20 mouse cellular contexts compared by ENCODE assay signal in the genomic region with DNA sequence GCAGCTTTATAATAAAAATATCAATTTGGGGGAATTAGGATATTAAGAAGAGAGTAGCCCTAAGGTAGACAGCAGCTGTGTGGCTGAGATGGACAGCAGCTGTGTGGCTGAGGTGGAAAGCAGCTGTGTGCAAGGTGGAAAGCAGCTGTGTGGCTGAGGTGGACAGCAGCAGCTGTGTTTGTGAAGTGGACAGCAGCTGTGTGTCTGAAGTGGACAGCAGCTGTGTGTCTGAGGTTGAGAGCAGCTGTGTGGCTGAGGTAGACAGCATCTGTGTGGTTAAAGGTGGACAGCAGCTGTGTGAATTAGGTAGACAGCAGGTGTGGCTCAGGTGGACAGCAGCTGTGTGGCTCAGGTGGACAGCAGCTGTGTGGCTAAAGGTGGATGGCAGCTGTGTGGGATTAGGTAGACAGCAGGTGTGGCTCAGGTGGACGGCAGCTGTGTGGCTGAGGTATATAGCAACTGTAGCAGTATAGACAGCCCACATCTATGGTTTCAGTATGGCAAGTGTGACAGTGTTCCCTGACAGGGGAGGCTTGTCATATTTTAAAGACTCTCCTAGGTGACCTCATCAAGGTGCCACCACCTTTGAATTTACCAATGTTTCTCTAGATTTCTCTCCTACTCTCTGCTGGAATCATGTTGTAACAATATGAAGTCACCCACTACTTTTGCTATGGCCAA. TPM values are rescaled to one million over a fixed set of nuclear protein-coding genes. Genes with fewer than 3 reads are reported as not detected.
DNase-seq lines count a peak whose midpoint lies in the region; ATAC-seq and TF ChIP-seq lines count a peak whose summit lies in the region.
"Had no signal": no experiment of that assay in that cellular context is flagged by ENCODE, and none has a peak within 500 bp of the region (broad histone marks: within the 10 kb centered on the region; RNA-seq: fewer than 3 reads in every experiment).

No protein-coding gene starts in this region.

- no peak overlapping the region for H3K27ac ChIP-seq in liver, embryonic 12.5 days
- H3K27ac ChIP-seq in liver, embryonic 11.5 days (ENCODE audit: low read depth, low read length) = no peak overlapping the region
- H3K27ac ChIP-seq in embryonic facial prominence, embryonic 10.5 days (replicated peaks) = no peak overlapping the region
- no peak overlapping the region for H3K27ac ChIP-seq in liver, embryonic 14.5 days
- no peak overlapping the region for H3K27ac ChIP-seq in stomach, postnatal 0 days (replicated peaks)
- H3K27ac ChIP-seq: embryonic facial prominence, embryonic 15.5 days; forebrain, embryonic 10.5 days; kidney, postnatal 0 days; layer of hippocampus, adult 2 months; midbrain, embryonic 13.5 days had no signal

- H3K27me3 ChIP-seq in liver, embryonic 12.5 days (replicated peaks) = no peaks in the 10 kb centered on the region
- no peaks in the 10 kb centered on the region for H3K27me3 ChIP-seq in liver, embryonic 11.5 days (replicated peaks; ENCODE audit: control insufficient read depth, insufficient read depth, low read length)
- no peaks in the 10 kb centered on the region for H3K27me3 ChIP-seq in embryonic facial prominence, embryonic 10.5 days (replicated peaks; ENCODE audit: low read depth, poor library complexity, severe bottlenecking)
- H3K27me3 ChIP-seq in liver, embryonic 14.5 days (ENCODE audit: control insufficient read depth, insufficient read depth, low read length) = no peaks in the 10 kb centered on the region
- no peaks in the 10 kb centered on the region for H3K27me3 ChIP-seq in stomach, postnatal 0 days (ENCODE audit: control insufficient read depth, insufficient read depth, low read length)
- H3K27me3 ChIP-seq: embryonic facial prominence, embryonic 15.5 days; midbrain, embryonic 13.5 days; Patski had no signal

- no peak for TF ChIP-seq EP300 in liver, embryonic 14.5 days (IDR thresholded peaks at IDR 0.05; ENCODE audit: low read depth)
- TF ChIP-seq EP300 in stomach, postnatal 0 days (optimal IDR thresholded peaks at IDR 0.05) = no peak

- no peak for TF ChIP-seq CTCF in liver, embryonic 14.5 days (IDR thresholded peaks at IDR 0.05; ENCODE audit: low read depth)
- TF ChIP-seq CTCF in stomach, postnatal 0 days (IDR thresholded peaks at IDR 0.05; ENCODE audit: low read depth) = no peak

- no peak overlapping the region for H3K4me2 ChIP-seq in liver, embryonic 12.5 days
- H3K4me2 ChIP-seq in liver, embryonic 11.5 days = no peak overlapping the region
- H3K4me2 ChIP-seq in liver, embryonic 14.5 days (ENCODE audit: low read depth) = no peak overlapping the region
- H3K4me2 ChIP-seq in stomach, postnatal 0 days (replicated peaks; ENCODE audit: low read depth) = no peak overlapping the region
- H3K4me2 ChIP-seq: embryonic facial prominence, embryonic 15.5 days; lung, embryonic 14.5 days; midbrain, embryonic 13.5 days had no signal

- no peak overlapping the region for H3K4me3 ChIP-seq in liver, embryonic 12.5 days
- no peak overlapping the region for H3K4me3 ChIP-seq in liver, embryonic 11.5 days (ENCODE audit: low read depth, low read length)
- no peak overlapping the region for H3K4me3 ChIP-seq in embryonic facial prominence, embryonic 10.5 days
- H3K4me3 ChIP-seq in liver, embryonic 14.5 days (ENCODE audit: insufficient read depth in 1 of 2, low read depth in 2 of 2, low read length in 2 of 2) = no peak overlapping the region
- H3K4me3 ChIP-seq in stomach, postnatal 0 days (ENCODE audit: low read depth, low read length) = no peak overlapping the region
- H3K4me3 ChIP-seq: embryonic facial prominence, embryonic 15.5 days; forebrain, embryonic 10.5 days; layer of hippocampus, adult 2 months; midbrain, embryonic 13.5 days had no signal

- no peaks in the 10 kb centered on the region for H3K36me3 ChIP-seq in liver, embryonic 12.5 days
- no peaks in the 10 kb centered on the region for H3K36me3 ChIP-seq in liver, embryonic 11.5 days (ENCODE audit: control insufficient read depth, insufficient read depth, low read length)
- no peaks in the 10 kb centered on the region for H3K36me3 ChIP-seq in embryonic facial prominence, embryonic 10.5 days (replicated peaks)
- no peaks in the 10 kb centered on the region for H3K36me3 ChIP-seq in liver, embryonic 14.5 days (replicated peaks; ENCODE audit: control insufficient read depth, insufficient read depth, low read depth)
- no peaks in the 10 kb centered on the region for H3K36me3 ChIP-seq in stomach, postnatal 0 days (ENCODE audit: control insufficient read depth, insufficient read depth, low read length)
- H3K36me3 ChIP-seq: embryonic facial prominence, embryonic 15.5 days; forebrain, embryonic 10.5 days; midbrain, embryonic 13.5 days had no signal

- 64% methylated on average over 1 of the region's 1 CpGs for WGBS in liver, embryonic 12.5 days (ENCODE audit: insufficient replicate concordance)
- WGBS in liver, embryonic 11.5 days = 71% methylated on average over 1 of the region's 1 CpGs
- 82% methylated on average over 1 of the region's 1 CpGs for WGBS in embryonic facial prominence, embryonic 10.5 days
- WGBS in liver, embryonic 14.5 days (ENCODE audit: insufficient replicate concordance) = 67% methylated on average over 1 of the region's 1 CpGs
- 70% methylated on average over 1 of the region's 1 CpGs for WGBS in stomach, postnatal 0 days

- H3K9ac ChIP-seq in liver, embryonic 12.5 days = no peak overlapping the region
- H3K9ac ChIP-seq in liver, embryonic 11.5 days (ENCODE audit: low read depth, low read length) = no peak overlapping the region
- no peak overlapping the region for H3K9ac ChIP-seq in liver, embryonic 14.5 days (replicated peaks)
- no peak overlapping the region for H3K9ac ChIP-seq in stomach, postnatal 0 days (ENCODE audit: low read length)
- H3K9ac ChIP-seq: embryonic facial prominence, embryonic 15.5 days; lung, embryonic 14.5 days; midbrain, embryonic 13.5 days had no signal

- H3K9me3 ChIP-seq in liver, embryonic 12.5 days (replicated peaks) = no peaks in the 10 kb centered on the region
- H3K9me3 ChIP-seq in liver, embryonic 11.5 days (ENCODE audit: control insufficient read depth, low read length) = no peaks in the 10 kb centered on the region
- H3K9me3 ChIP-seq in embryonic facial prominence, embryonic 10.5 days = no peaks in the 10 kb centered on the region
- H3K9me3 ChIP-seq in liver, embryonic 14.5 days (ENCODE audit: control insufficient read depth, low read length) = no peaks in the 10 kb centered on the region
- H3K9me3 ChIP-seq in stomach, postnatal 0 days (ENCODE audit: control insufficient read depth, low read length) = no peaks in the 10 kb centered on the region
- H3K9me3 ChIP-seq: embryonic facial prominence, embryonic 15.5 days; forebrain, embryonic 10.5 days; midbrain, embryonic 13.5 days had no signal

- no peaks in the 10 kb centered on the region for H3K4me1 ChIP-seq in liver, embryonic 12.5 days
- no peaks in the 10 kb centered on the region for H3K4me1 ChIP-seq in liver, embryonic 11.5 days (replicated peaks; ENCODE audit: control insufficient read depth, insufficient read depth, low read length)
- no peaks in the 10 kb centered on the region for H3K4me1 ChIP-seq in embryonic facial prominence, embryonic 10.5 days
- peaks cover 0 to 2% of the 10 kb centered on the region in 2 experiments; a peak in 1 of 4 replicates for H3K4me1 ChIP-seq in liver, embryonic 14.5 days (replicated peaks; ENCODE audit: control insufficient read depth in 2 of 2, insufficient read depth in 2 of 2, low read length in 1 of 2)
- H3K4me1 ChIP-seq in stomach, postnatal 0 days (replicated peaks; ENCODE audit: control insufficient read depth, insufficient read depth) = no peaks in the 10 kb centered on the region
- H3K4me1 ChIP-seq: embryonic facial prominence, embryonic 15.5 days had no signal

- 0 out of 2 replicates have a peak, but pooled peaks have one; percentile 42 for ATAC-seq in liver, embryonic 12.5 days
- no peak for ATAC-seq in liver, embryonic 11.5 days (replicated peaks; ENCODE audit: low FRiP score)
- peak; percentile 33; the same call in 1 of the 2 replicates for ATAC-seq in liver, embryonic 14.5 days (ENCODE audit: insufficient read depth)
- ATAC-seq in stomach, postnatal 0 days (ENCODE audit: low FRiP score, low TSS enrichment) = 0 out of 2 replicates have a peak, but pooled peaks have one; percentile 29
- ATAC-seq: midbrain, embryonic 13.5 days; Patski had no signal

- DNase-seq in liver, embryonic 11.5 days (ENCODE audit: low spot score) = no peak
- peak; percentile 15 for DNase-seq in embryonic facial prominence, embryonic 10.5 days (ENCODE audit: low spot score)
- no peak for DNase-seq in liver, embryonic 14.5 days (ENCODE audit: low read depth in 3 of 3, low spot score in 3 of 3)
- DNase-seq in stomach, postnatal 0 days (ENCODE audit: low spot score) = no peak
- no peak for DNase-seq in heart, adult 8-10 months (ENCODE audit: low spot score)
- DNase-seq in layer of hippocampus, adult 9-10 months (ENCODE audit: low spot score) = no peak
- DNase-seq: cerebellum, adult 9-11 months; kidney, adult 18-20 months; lung, embryonic 14.5 days; lung, postnatal 4 days; right cerebral cortex, postnatal 25 days; thymus, adult 18-20 months; thymus, postnatal 4 days had no signal

RNA-seq across cellular contexts. Expression of a gene that starts 30.7 kb away (rescaled TPM):
- 2.9 and 3.4 TPM in 2 replicates for polyA plus RNA-seq in liver, embryonic 12.5 days (2016; fragmentation: Nextera tagmentation; extraction: Ambion mirVana)
- 6.3 and 7.5 TPM in 2 replicates for polyA plus RNA-seq in liver, embryonic 11.5 days (2014; fragmentation: Nextera tagmentation; extraction: Ambion mirVana)
- 6.7 and 8.1 TPM in 2 replicates for polyA plus RNA-seq in embryonic facial prominence, embryonic 10.5 days (2016; fragmentation: Nextera tagmentation; extraction: Ambion mirVana)
- 1.5 and 3.3 TPM in 2 replicates for polyA plus RNA-seq in liver, embryonic 14.5 days (2012; rRNA removed)
- 1.7 and 2.1 TPM in 2 replicates for polyA plus RNA-seq in liver, embryonic 14.5 days (2014; fragmentation: Nextera tagmentation; extraction: Ambion mirVana)
- 3.6 and 3.8 TPM in 2 replicates for polyA plus RNA-seq in stomach, postnatal 0 days (2015; fragmentation: Nextera tagmentation; extraction: Ambion mirVana)
- 100 to 1,000 TPM; 107 to 167 (median 129) TPM for total RNA-seq in heart, adult 8-10 months (2022)
